Mouse (Mus musculus): ENCODE results near the gene Ctrb1. TPM values are rescaled to one million over a fixed set of nuclear protein-coding genes. Genes with fewer than 3 reads are reported as not detected.
A peak's percentile ranks its signal among the peaks of the same experiment; 100 is the strongest.

Ctrb1 gene
- total and polyA plus RNA-seq, 2 experiments from 2014 or later: 3.4 TPM; not detected in 1

DNA sequence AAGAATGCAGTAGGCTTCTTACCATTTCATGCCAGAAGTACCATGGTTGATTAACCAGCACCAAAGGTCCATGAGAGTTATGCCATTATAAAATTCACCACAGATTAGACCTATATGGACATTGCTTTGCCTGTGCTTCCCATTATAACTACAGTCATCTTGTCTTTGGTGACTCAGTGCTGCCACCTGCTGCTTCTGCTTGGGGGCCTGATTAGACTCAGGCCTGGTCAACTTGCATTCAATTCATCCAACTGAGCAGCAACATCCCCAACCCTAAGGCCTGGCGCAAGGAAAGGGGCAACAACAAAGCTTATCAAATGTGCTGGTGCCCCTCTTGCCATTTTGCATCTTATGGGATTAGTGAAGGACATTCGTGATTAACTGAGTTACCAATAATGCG is 28.3 kb downstream of the Ctrb1 start:
- TF ChIP-seq CTCF (IDR thresholded peaks at IDR 0.05; ENCODE audit: low read depth) (peak; percentile 89), EP300 (IDR thresholded peaks at IDR 0.05; ENCODE audit: low read depth) (no peak)
- no peak overlapping the region for H3K27ac ChIP-seq (ENCODE audit: low read depth)
- H3K9me3 ChIP-seq (replicated peaks; ENCODE audit: control insufficient read depth, low read length): no peaks in the 10 kb centered on the region
- no peaks in the 10 kb centered on the region for H3K27me3 ChIP-seq (ENCODE audit: control insufficient read depth, insufficient read depth, low read length)
- no peak overlapping the region for H3K4me2 ChIP-seq (ENCODE audit: low read depth, low read length)
- H3K36me3 ChIP-seq (replicated peaks; ENCODE audit: control insufficient read depth, insufficient read depth, low read length): peaks cover 7% of the 10 kb centered on the region; the same call in 1 of the 2 replicates
- DNase-seq (ENCODE audit: low spot score): peak; percentile 74
- ATAC-seq (ENCODE audit: insufficient read depth, low read depth): peak; percentile 59
- peaks cover 14% of the 10 kb centered on the region for H3K4me1 ChIP-seq (ENCODE audit: control insufficient read depth, insufficient read depth)
- no peak overlapping the region for H3K9ac ChIP-seq (replicated peaks; ENCODE audit: low read depth, low read length)
- 82% methylated on average over 3 of the region's 3 CpGs for WGBS
- H3K4me3 ChIP-seq (ENCODE audit: low read depth, low read length): no peak overlapping the region

GRCm38 (mm10) chr8:111658819-111659423 is 31.9 kb downstream of the Ctrb1 start:
- H3K27ac ChIP-seq (ENCODE audit: low read depth): peak overlapping the region; percentile 76
- WGBS: 33% methylated on average over 6 of the region's 6 CpGs

GRCm38 (mm10) chr8:111657312-111657854 is 33.4 kb downstream of the Ctrb1 start:
- TF ChIP-seq CTCF (IDR thresholded peaks at IDR 0.05; ENCODE audit: low read depth): no peak
- TF ChIP-seq EP300 (IDR thresholded peaks at IDR 0.05; ENCODE audit: low read depth): no peak
- no peak overlapping the region for H3K4me2 ChIP-seq (ENCODE audit: low read depth, low read length)
- H3K4me1 ChIP-seq (ENCODE audit: control insufficient read depth, insufficient read depth): peaks cover 14% of the 10 kb centered on the region
- H3K9me3 ChIP-seq (replicated peaks; ENCODE audit: control insufficient read depth, low read length): no peaks in the 10 kb centered on the region
- 0 out of 2 replicates have a peak, but pooled peaks cover 7% of the 10 kb centered on the region for H3K36me3 ChIP-seq (replicated peaks; ENCODE audit: control insufficient read depth, insufficient read depth, low read length)
- H3K9ac ChIP-seq (replicated peaks; ENCODE audit: low read depth, low read length): no peak overlapping the region
- DNase-seq (ENCODE audit: low spot score): no peak
- H3K4me3 ChIP-seq (ENCODE audit: low read depth, low read length): no peak overlapping the region
- 0 out of 2 replicates have a peak overlapping the region, but pooled peaks have one; percentile 22 for H3K27ac ChIP-seq (ENCODE audit: low read depth)
- no peak for ATAC-seq (ENCODE audit: insufficient read depth, low read depth)
- no peaks in the 10 kb centered on the region for H3K27me3 ChIP-seq (ENCODE audit: control insufficient read depth, insufficient read depth, low read length)
- 44% methylated on average over 1 of the region's 1 CpGs for WGBS

More at GRCm38 (mm10) chr8:111658819-111659423, 31.9 kb downstream of the Ctrb1 start:
- H3K4me2 ChIP-seq (ENCODE audit: low read depth, low read length): no peak overlapping the region
- no peaks in the 10 kb centered on the region for H3K27me3 ChIP-seq (ENCODE audit: control insufficient read depth, insufficient read depth, low read length)
- H3K36me3 ChIP-seq (replicated peaks; ENCODE audit: control insufficient read depth, insufficient read depth, low read length): 0 out of 2 replicates have a peak, but pooled peaks cover 7% of the 10 kb centered on the region
- no peak overlapping the region for H3K9ac ChIP-seq (replicated peaks; ENCODE audit: low read depth, low read length)
- DNase-seq (ENCODE audit: low spot score) (peak; percentile 75), ATAC-seq (ENCODE audit: insufficient read depth, low read depth) (peak; percentile 80)
- peaks cover 14% of the 10 kb centered on the region for H3K4me1 ChIP-seq (ENCODE audit: control insufficient read depth, insufficient read depth)
- no peak for TF ChIP-seq CTCF (IDR thresholded peaks at IDR 0.05; ENCODE audit: low read depth)
- TF ChIP-seq EP300 (IDR thresholded peaks at IDR 0.05; ENCODE audit: low read depth): no peak
- no peak overlapping the region for H3K4me3 ChIP-seq (ENCODE audit: low read depth, low read length)
- no peaks in the 10 kb centered on the region for H3K9me3 ChIP-seq (replicated peaks; ENCODE audit: control insufficient read depth, low read length)

GRCm38 (mm10) chr8:111653524-111653923 is 37.3 kb downstream of the Ctrb1 start:
- H3K4me2 ChIP-seq (ENCODE audit: low read depth, low read length): no peak overlapping the region
- DNase-seq (ENCODE audit: low spot score) (no peak), ATAC-seq (ENCODE audit: insufficient read depth, low read depth) (no peak)
- H3K4me3 ChIP-seq (ENCODE audit: low read depth, low read length): no peak overlapping the region
- H3K4me1 ChIP-seq (ENCODE audit: control insufficient read depth, insufficient read depth): peaks cover 6% of the 10 kb centered on the region
- 79% methylated on average over 2 of the region's 2 CpGs for WGBS
- H3K27ac ChIP-seq (ENCODE audit: low read depth): no peak overlapping the region
- H3K36me3 ChIP-seq (replicated peaks; ENCODE audit: control insufficient read depth, insufficient read depth, low read length): no peaks in the 10 kb centered on the region
- H3K27me3 ChIP-seq (ENCODE audit: control insufficient read depth, insufficient read depth, low read length): no peaks in the 10 kb centered on the region
- H3K9ac ChIP-seq (replicated peaks; ENCODE audit: low read depth, low read length): no peak overlapping the region
- TF ChIP-seq CTCF (IDR thresholded peaks at IDR 0.05; ENCODE audit: low read depth) (no peak), EP300 (IDR thresholded peaks at IDR 0.05; ENCODE audit: low read depth) (no peak)
- no peaks in the 10 kb centered on the region for H3K9me3 ChIP-seq (replicated peaks; ENCODE audit: control insufficient read depth, low read length)

- DNase-seq (ENCODE audit: low spot score): no peak
- H3K4me1 ChIP-seq (ENCODE audit: control insufficient read depth, insufficient read depth): no peaks in the 10 kb centered on the region
- TF ChIP-seq EP300 (IDR thresholded peaks at IDR 0.05; ENCODE audit: low read depth) (no peak), CTCF (IDR thresholded peaks at IDR 0.05; ENCODE audit: low read depth) (no peak)
- no peak overlapping the region for H3K9ac ChIP-seq (replicated peaks; ENCODE audit: low read depth, low read length)
- WGBS: 95% methylated on average over 3 of the region's 3 CpGs
- no peaks in the 10 kb centered on the region for H3K9me3 ChIP-seq (replicated peaks; ENCODE audit: control insufficient read depth, low read length)
- H3K27ac ChIP-seq (ENCODE audit: low read depth): no peak overlapping the region
- no peak for ATAC-seq (ENCODE audit: insufficient read depth, low read depth)
- H3K4me2 ChIP-seq (ENCODE audit: low read depth, low read length): no peak overlapping the region
- no peak overlapping the region for H3K4me3 ChIP-seq (ENCODE audit: low read depth, low read length)
- H3K36me3 ChIP-seq (replicated peaks; ENCODE audit: control insufficient read depth, insufficient read depth, low read length): no peaks in the 10 kb centered on the region
- H3K27me3 ChIP-seq (ENCODE audit: control insufficient read depth, insufficient read depth, low read length): no peaks in the 10 kb centered on the region
These were observed 40.2 kb downstream of the Ctrb1 start for GRCm38 (mm10) chr8:111650651-111651050.

All from heart, postnatal 0 days (tissue).